Mouse (Mus musculus) spleen, adult 2 months (tissue): ENCODE measurements at regions not wholly inside any gene's neighbourhood (a gene's known extent, or its start where the extent isn't known, plus 50 kb on each side); places are given as distances from the start of the nearest gene placed in this dataset.

ENCODE experiments used
- DNase-seq, 2 experiments: peaks; one replicate each; pipeline versions ENCODE4 v3.0.0 to v3.0.0-alpha.2; 2012 to 2021; ENCODE audit warnings: low spot score in 2 of 2, low read depth in 1 of 2
- H3K27ac ChIP-seq: fragments of 200-500 bp; 2 replicates; pipeline ENCODE4 v1.5.1; 2012; ENCODE audit warnings: low read length, inconsistent platforms; ENCODE audit not compliant: insufficient read depth
- H3K27me3 ChIP-seq: fragments of 200-500 bp; 2 replicates; pipeline ENCODE4 v1.6.1; 2012; ENCODE audit warnings: mild to moderate bottlenecking, moderate library complexity, low read length, inconsistent platforms; ENCODE audit not compliant: control insufficient read depth, insufficient read depth
- H3K36me3 ChIP-seq: fragments of 200-500 bp; 2 replicates; pipeline ENCODE4 v1.6.1; 2012; ENCODE audit warnings: mild to moderate bottlenecking, low read length, inconsistent platforms; ENCODE audit not compliant: control insufficient read depth, insufficient read depth
- H3K4me1 ChIP-seq: fragments of 200-500 bp; 2 replicates; pipeline ENCODE4 v1.6.1; 2011; ENCODE audit warnings: inconsistent platforms; ENCODE audit not compliant: control insufficient read depth, insufficient read depth, insufficient read length
- H3K4me3 ChIP-seq: fragments of 200-500 bp; 2 replicates; pipeline ENCODE4 v1.5.1; 2011; ENCODE audit warnings: mild to moderate bottlenecking, inconsistent platforms; ENCODE audit not compliant: insufficient read depth, insufficient read length; ENCODE audit errors: extremely low read depth
- CTCF ChIP-seq: fragments of 200-500 bp; IDR thresholded peaks from 2 replicates; pipeline ENCODE4 v1.5.1; 2011; ENCODE audit warnings: mild to moderate bottlenecking, inconsistent platforms; ENCODE audit not compliant: insufficient read depth, insufficient read length, insufficient replicate concordance; ENCODE audit errors: extremely low read depth
- POLR2A ChIP-seq: fragments of 200-500 bp; IDR thresholded peaks from 2 replicates; pipeline ENCODE4 v1.6.1; 2011; ENCODE audit warnings: low read depth, low read length, inconsistent platforms
- WGBS: fragments of 180-500 bp; shearing (Covaris S2); methylation state at CpG from one replicate; pipeline ENCODE4 v1.1.7; 2018; 5-methylcytosine and 5-hydroxymethylcytosine counted together

DNA sequence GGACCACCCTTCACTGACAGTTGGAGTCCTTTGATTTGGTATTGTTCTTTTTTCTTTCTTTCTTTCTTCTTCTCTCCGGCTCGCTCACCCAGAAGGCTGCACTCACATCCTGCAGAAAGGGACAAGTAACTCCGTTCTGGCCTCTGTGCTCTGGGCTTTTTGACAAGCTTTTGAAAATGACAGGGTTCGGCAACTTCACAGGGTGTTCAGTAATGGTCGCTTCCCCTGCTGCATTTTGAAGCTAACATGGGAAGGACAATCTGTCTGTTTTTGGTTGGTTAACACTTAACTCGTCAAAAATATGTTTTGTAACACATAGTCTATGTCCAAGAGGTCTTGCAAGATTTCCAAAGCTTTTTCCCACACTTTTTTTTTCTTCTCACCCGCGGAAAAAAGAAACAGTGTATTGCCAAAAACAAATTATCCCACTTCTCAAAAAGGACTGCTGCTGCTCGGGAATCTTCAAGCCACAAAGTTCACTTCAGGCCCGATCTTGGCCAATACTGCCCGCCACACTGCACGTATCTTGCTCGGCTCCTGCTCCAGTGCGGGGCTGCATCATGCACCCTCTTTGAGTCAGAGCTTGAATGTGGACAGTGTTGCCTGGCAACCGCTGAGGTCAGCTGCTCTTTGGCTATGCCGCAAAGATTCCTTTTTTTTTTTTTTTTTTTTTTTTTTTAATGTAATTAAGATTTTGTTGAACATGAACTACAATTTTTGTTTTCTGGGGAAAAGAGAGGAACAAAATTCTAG, 209.4 kb upstream of the Inhba start:
- Histone ChIP-seq H3K36me3 (no peaks in the 10 kb centered on the region), H3K4me3 (no peak overlapping the region), H3K27ac (no peak overlapping the region), H3K4me1 (no peaks in the 10 kb centered on the region), H3K27me3 (no peaks in the 10 kb centered on the region)
- no peak for DNase-seq
- no peak for TF ChIP-seq CTCF
- TF ChIP-seq POLR2A: no peak
- 81% methylated on average over 16 of the region's 16 CpGs for WGBS

DNA sequence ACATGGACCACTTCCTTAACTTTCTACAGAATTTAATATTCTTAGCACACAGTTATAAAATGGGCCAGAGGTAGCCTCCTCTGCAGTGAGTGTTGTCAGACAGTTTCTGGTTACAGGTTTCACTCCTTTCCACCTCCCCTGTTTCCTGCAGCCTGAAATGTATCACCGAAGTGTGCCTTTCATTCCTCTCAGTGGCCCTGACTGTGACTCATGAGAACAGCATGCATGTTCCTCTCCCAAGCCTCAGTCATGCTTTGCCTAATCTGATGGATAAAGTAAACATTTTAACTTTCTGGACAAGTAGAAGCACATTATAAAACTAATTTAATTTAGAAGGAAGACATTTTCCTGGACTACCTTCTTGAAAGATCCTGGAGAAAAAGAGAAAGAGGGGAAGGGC, 207.7 kb upstream of the Inhba start:
- Histone ChIP-seq H3K36me3 (no peaks in the 10 kb centered on the region), H3K4me3 (no peak overlapping the region), H3K4me1 (no peaks in the 10 kb centered on the region), H3K27ac (no peak overlapping the region), H3K27me3 (no peaks in the 10 kb centered on the region)
- WGBS: 41% methylated on average over 1 of the region's 1 CpGs
- TF ChIP-seq POLR2A (no peak), CTCF (no peak)
- DNase-seq: no peak

DNA sequence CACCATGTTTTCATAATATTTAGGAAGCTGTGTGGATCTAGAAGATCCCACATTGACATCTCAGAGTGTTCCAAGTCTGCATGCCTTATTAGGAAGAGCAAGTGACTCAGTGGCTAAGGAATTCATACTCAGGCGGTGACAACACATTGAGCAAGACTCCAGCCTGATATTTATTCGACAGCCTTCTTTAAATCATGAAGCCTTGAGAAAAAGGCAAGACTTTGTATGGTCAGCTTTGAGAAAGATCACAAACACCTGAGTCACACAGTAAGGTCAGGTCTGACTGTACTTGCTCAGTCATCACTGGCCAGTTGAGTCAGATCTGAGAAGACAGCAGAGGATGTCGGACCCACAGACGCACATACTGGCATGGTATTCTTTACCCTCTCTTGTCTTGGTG, 204.7 kb upstream of the Inhba start:
- Histone ChIP-seq H3K27ac (no peak overlapping the region), H3K27me3 (no peaks in the 10 kb centered on the region), H3K36me3 (no peaks in the 10 kb centered on the region), H3K4me3 (no peak overlapping the region), H3K4me1 (no peaks in the 10 kb centered on the region)
- TF ChIP-seq CTCF: no peak
- TF ChIP-seq POLR2A: no peak
- no peak for DNase-seq
- WGBS: 87% methylated on average over 4 of the region's 4 CpGs

DNA sequence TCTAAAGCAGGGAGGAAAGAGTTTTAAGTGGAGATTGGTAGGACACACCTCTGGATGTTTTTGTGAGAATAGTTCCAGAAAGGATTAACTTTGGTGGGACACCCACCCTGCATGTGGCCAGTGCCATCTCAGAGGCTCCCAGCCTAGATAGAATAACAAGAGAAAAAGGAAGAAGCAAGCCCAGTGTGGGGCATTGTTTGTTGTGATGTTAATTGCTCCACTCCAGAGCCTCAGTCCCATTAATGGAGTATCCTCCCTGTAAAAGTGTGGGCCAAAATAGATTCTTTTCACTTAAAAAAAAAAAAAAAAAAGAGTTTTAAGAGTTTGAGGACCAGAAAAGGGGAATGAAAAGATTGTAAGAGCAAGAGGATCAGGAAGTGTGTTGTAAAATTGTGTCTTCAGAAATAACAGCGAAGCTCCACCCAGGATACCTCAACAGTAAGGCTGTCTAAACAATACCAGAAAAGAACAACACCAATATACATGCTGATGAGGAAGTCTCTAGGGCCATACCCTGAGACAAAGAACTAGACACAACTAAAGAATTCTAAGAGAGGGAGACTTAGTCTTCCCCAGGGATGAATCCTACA, 189.3 kb upstream of the Inhba start:
- WGBS: 68% methylated on average over 1 of the region's 1 CpGs
- Histone ChIP-seq H3K36me3 (no peaks in the 10 kb centered on the region), H3K4me3 (no peak overlapping the region), H3K27ac (no peak overlapping the region), H3K4me1 (no peaks in the 10 kb centered on the region), H3K27me3 (no peaks in the 10 kb centered on the region)
- TF ChIP-seq POLR2A (no peak), CTCF (no peak)
- no peak for DNase-seq

DNA sequence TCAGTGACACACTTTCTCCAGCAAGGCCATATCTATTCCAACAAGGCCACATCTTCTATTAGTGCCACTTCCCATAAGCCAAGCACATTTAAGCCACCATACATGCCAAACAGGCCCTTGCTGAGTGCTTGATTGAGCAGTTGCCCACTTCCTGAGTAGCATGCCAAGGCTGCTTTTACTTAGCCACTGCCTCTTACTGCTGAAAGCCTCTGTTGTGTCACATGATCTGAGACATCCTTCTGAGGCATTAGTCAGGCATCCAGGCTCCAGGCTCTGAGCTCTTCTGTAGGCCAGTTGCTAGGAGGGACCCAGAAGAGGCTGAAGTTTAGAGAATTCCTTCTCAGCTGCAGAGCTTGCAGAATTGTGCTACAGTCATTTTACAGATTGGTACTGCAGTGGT, 165.8 kb upstream of the Inhba start:
- no peak overlapping the region for H3K4me3 ChIP-seq
- no peak for DNase-seq
- no peak for TF ChIP-seq CTCF
- no peak for TF ChIP-seq POLR2A
- H3K27me3 ChIP-seq: no peaks in the 10 kb centered on the region
- H3K27ac ChIP-seq: no peak overlapping the region
- no peaks in the 10 kb centered on the region for H3K4me1 ChIP-seq
- no peaks in the 10 kb centered on the region for H3K36me3 ChIP-seq

DNA sequence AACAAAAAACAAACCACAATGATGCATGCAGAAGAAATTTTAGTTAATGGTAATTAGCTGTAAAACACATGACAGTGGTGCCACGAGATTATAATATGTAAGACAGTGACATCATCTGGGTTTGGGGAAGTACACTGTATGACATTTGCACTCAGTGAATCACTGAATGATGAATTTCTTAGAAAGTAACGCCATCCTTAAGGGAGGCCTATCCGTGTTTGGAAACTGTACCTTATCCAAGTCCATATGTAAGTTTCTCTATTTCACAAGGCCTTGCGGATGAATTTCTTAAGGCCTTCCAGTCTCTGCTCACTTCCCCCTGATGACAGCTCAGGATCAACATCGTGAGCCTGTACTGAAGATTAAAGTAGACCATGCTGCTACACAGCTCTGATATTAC, 163.6 kb upstream of the Inhba start:
- Histone ChIP-seq H3K36me3 (no peaks in the 10 kb centered on the region), H3K27ac (no peak overlapping the region), H3K4me1 (no peaks in the 10 kb centered on the region), H3K4me3 (no peak overlapping the region), H3K27me3 (no peaks in the 10 kb centered on the region)
- TF ChIP-seq CTCF (no peak), POLR2A (no peak)
- 82% methylated on average over 5 of the region's 5 CpGs for WGBS
- no peak for DNase-seq

DNA sequence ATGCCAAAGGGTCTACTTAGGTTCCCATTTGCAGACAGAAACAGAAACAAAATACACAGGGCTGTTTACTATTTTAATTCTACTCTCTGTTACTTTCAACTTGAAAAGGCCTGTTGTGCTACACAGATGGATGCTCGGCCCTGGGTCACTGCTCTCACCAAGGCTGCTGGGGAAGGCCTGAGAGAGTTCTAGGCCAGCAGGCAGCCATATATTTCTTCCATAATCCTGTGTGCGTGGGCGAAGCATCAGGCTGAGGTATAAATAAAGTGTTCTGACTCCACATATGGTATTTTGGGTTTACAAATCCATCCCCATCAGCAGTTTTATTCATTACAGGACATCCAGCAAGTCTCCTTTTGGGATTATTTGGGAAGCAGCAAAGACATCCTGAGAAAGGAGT, 162.5 kb upstream of the Inhba start:
- DNase-seq: no peak
- H3K36me3 ChIP-seq: no peaks in the 10 kb centered on the region
- no peaks in the 10 kb centered on the region for H3K27me3 ChIP-seq
- no peak overlapping the region for H3K4me3 ChIP-seq
- no peaks in the 10 kb centered on the region for H3K4me1 ChIP-seq
- TF ChIP-seq CTCF (no peak), POLR2A (no peak)
- H3K27ac ChIP-seq: no peak overlapping the region
- 80% methylated on average over 3 of the region's 3 CpGs for WGBS
